Mouse (Mus musculus): ENCODE data around the gene Tmem204. TPM values are rescaled to one million over a fixed set of nuclear protein-coding genes. Genes with fewer than 3 reads are reported as not detected.

Tmem204 gene
- total and polyA plus RNA-seq, 3 experiments, result 0.10 TPM; not detected in 2

GRCm38 (mm10) chr17:25080210-25080609 is 3.2 kb downstream of the Tmem204 start:
- Histone ChIP-seq H3K79me2 (ENCODE audit: control insufficient read depth, insufficient read depth, low read length, poor library complexity) (no peaks in the 10 kb centered on the region), H3K27ac (ENCODE audit: control insufficient read depth, low read depth, low read length) (no peak overlapping the region), H3K27me3 (ENCODE audit: control insufficient read depth in 1 of 2, insufficient read depth in 2 of 2, low read length in 2 of 2) (no peaks in the 10 kb centered on the region), H3K9me3 (replicated peaks; ENCODE audit: insufficient read depth, low read length) (no peaks in the 10 kb centered on the region), H3K4me3 (ENCODE audit: control insufficient read depth in 1 of 2, insufficient read depth in 1 of 2, low read depth in 2 of 2, low read length in 2 of 2) (no peak overlapping the region), H3K4me1 (ENCODE audit: control insufficient read depth in 1 of 2, insufficient read depth in 2 of 2, low read length in 2 of 2) (no peaks in the 10 kb centered on the region), H3K36me3 (ENCODE audit: control insufficient read depth in 1 of 2, insufficient read depth in 2 of 2, low read length in 2 of 2) (no peaks in the 10 kb centered on the region), H3K9ac (ENCODE audit: control insufficient read depth, low read depth, low read length, poor library complexity, severe bottlenecking) (no peak overlapping the region)
- TF ChIP-seq CTCF (IDR thresholded peaks at IDR 0.05 in 2 of 3, conservative IDR thresholded peaks at IDR 0.05 in 1 of 3; ENCODE audit: control insufficient read depth in 1 of 3, insufficient read depth in 1 of 3, low read depth in 2 of 3, low read length in 3 of 3, poor library complexity in 1 of 3, severe bottlenecking in 1 of 3) (no peak), ETS1 (IDR thresholded peaks at IDR 0.05; ENCODE audit: low read depth, low read length) (no peak), POLR2A (IDR thresholded peaks at IDR 0.05; ENCODE audit: control insufficient read depth in 1 of 2, insufficient read depth in 1 of 2, low read depth in 1 of 2, low read length in 2 of 2, poor library complexity in 1 of 2) (no peak), USF1 (IDR thresholded peaks at IDR 0.05; ENCODE audit: low read depth, low read length) (no peak)
- no peak for DNase-seq (ENCODE audit: low read depth, low spot score)

DNA sequence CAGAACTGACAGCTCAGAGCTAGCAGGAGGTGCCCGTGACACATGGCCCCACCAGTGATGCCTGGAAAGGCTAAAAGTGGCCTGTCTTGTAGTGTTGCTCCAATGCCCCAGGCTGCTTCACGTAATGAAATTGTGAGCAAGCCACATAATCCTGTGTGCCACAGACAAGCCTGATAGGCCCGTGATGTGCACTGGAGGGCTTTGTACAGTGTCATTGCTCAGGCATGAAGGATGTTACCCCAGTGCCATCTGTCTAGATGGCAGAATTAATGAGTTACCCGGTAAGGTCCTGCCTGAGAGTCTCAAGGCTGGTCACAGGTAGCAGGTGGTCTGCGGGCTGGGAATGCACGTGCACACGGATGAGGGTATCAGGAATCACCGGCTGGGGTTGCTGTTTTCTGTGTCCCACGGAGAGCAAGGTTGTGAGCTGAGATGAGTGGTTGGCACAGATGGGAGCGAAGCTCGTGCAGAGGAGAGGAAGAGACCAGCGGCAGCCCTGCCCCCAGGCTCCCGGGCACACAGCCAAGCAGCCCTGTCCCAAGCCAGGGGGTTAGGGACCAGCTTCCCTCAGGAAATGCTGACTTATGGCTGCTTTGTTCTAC is 5.5 kb downstream of the Tmem204 start:
- no peak for DNase-seq (ENCODE audit: low read depth, low spot score)
- Histone ChIP-seq H3K79me2 (ENCODE audit: control insufficient read depth, insufficient read depth, low read length, poor library complexity) (no peaks in the 10 kb centered on the region), H3K4me3 (ENCODE audit: control insufficient read depth in 1 of 2, insufficient read depth in 1 of 2, low read depth in 2 of 2, low read length in 2 of 2) (no peak overlapping the region), H3K36me3 (ENCODE audit: control insufficient read depth in 1 of 2, insufficient read depth in 2 of 2, low read length in 2 of 2) (no peaks in the 10 kb centered on the region), H3K4me1 (ENCODE audit: control insufficient read depth in 1 of 2, insufficient read depth in 2 of 2, low read length in 2 of 2) (no peaks in the 10 kb centered on the region), H3K9ac (ENCODE audit: control insufficient read depth, low read depth, low read length, poor library complexity, severe bottlenecking) (no peak overlapping the region), H3K27ac (ENCODE audit: control insufficient read depth, low read depth, low read length) (no peak overlapping the region), H3K27me3 (ENCODE audit: control insufficient read depth in 1 of 2, insufficient read depth in 2 of 2, low read length in 2 of 2) (no peaks in the 10 kb centered on the region), H3K9me3 (replicated peaks; ENCODE audit: insufficient read depth, low read length) (no peaks in the 10 kb centered on the region)
- TF ChIP-seq USF1 (IDR thresholded peaks at IDR 0.05; ENCODE audit: low read depth, low read length), result no peak
- TF ChIP-seq ZNF384 (IDR thresholded peaks at IDR 0.05; ENCODE audit: low read depth, low read length), result no peak
- no peak for TF ChIP-seq CHD2 (IDR thresholded peaks at IDR 0.05; ENCODE audit: low read length)
- TF ChIP-seq ZC3H11A (IDR thresholded peaks at IDR 0.05; ENCODE audit: low read depth, low read length), result no peak
- no peak for TF ChIP-seq TAL1 (IDR thresholded peaks at IDR 0.05; ENCODE audit: low read length)
- no peak for TF ChIP-seq ZKSCAN1 (IDR thresholded peaks at IDR 0.05; ENCODE audit: low read depth, low read length)

- TF ChIP-seq TAL1 (IDR thresholded peaks at IDR 0.05; ENCODE audit: low read length) (no peak), MYC (IDR thresholded peaks at IDR 0.05; ENCODE audit: low read depth, low read length) (no peak), SIN3A (IDR thresholded peaks at IDR 0.05; ENCODE audit: low read length) (no peak), MYB (IDR thresholded peaks at IDR 0.05; ENCODE audit: low read depth, low read length) (no peak), RAD21 (IDR thresholded peaks at IDR 0.05; ENCODE audit: low read depth, low read length) (no peak), TBP (IDR thresholded peaks at IDR 0.05; ENCODE audit: low read depth, low read length) (no peak), POLR2AphosphoS5 (IDR thresholded peaks at IDR 0.05; ENCODE audit: borderline replicate concordance, low read depth, low read length) (no peak), MAFK (IDR thresholded peaks at IDR 0.05; ENCODE audit: borderline replicate concordance, low read depth, low read length) (no peak)
- DNase-seq (ENCODE audit: low read depth, low spot score), result no peak
- H3K4me1 ChIP-seq (ENCODE audit: control insufficient read depth in 1 of 2, insufficient read depth in 2 of 2, low read length in 2 of 2), result no peaks in the 10 kb centered on the region
- H3K4me3 ChIP-seq (ENCODE audit: control insufficient read depth in 1 of 2, insufficient read depth in 1 of 2, low read depth in 2 of 2, low read length in 2 of 2), result no peak overlapping the region
- H3K79me2 ChIP-seq (ENCODE audit: control insufficient read depth, insufficient read depth, low read length, poor library complexity), result no peaks in the 10 kb centered on the region
- H3K9ac ChIP-seq (ENCODE audit: control insufficient read depth, low read depth, low read length, poor library complexity, severe bottlenecking), result no peak overlapping the region
- no peaks in the 10 kb centered on the region for H3K27me3 ChIP-seq (ENCODE audit: control insufficient read depth in 1 of 2, insufficient read depth in 2 of 2, low read length in 2 of 2)
- H3K27ac ChIP-seq (ENCODE audit: control insufficient read depth, low read depth, low read length), result no peak overlapping the region
- no peaks in the 10 kb centered on the region for H3K36me3 ChIP-seq (ENCODE audit: control insufficient read depth in 1 of 2, insufficient read depth in 2 of 2, low read length in 2 of 2)
- no peaks in the 10 kb centered on the region for H3K9me3 ChIP-seq (replicated peaks; ENCODE audit: insufficient read depth, low read length)
Observed at GRCm38 (mm10) chr17:25076906-25077305, 6.5 kb downstream of the Tmem204 start.
